Mouse (Mus musculus): ENCODE data around the gene Vwc2. TPM values are rescaled to one million over a fixed set of nuclear protein-coding genes. Genes with fewer than 3 reads are reported as not detected.

Gene Vwc2
- polyA plus RNA-seq, 1 experiment, result 0.27 TPM

- H3ac ChIP-seq (ENCODE audit: control insufficient read depth, insufficient read length, low read depth), result no peak overlapping the region
- TF ChIP-seq CTCF (IDR thresholded peaks at IDR 0.05; ENCODE audit: control insufficient read depth, insufficient read depth, insufficient read length) (no peak), CEBPB (IDR thresholded peaks at IDR 0.05; ENCODE audit: low read depth) (no peak), FOSL1 (IDR thresholded peaks at IDR 0.05; ENCODE audit: insufficient read depth, low read length, poor library complexity, severe bottlenecking) (no peak), MYOD1 (IDR thresholded peaks at IDR 0.05; ENCODE audit: control insufficient read depth, insufficient read length, low read depth) (no peak), USF1 (IDR thresholded peaks at IDR 0.05; ENCODE audit: low read depth) (no peak), MYOG (IDR thresholded peaks at IDR 0.05; ENCODE audit: control insufficient read depth, extremely low read depth, insufficient read length) (no peak), MAX (IDR thresholded peaks at IDR 0.05) (no peak)
- H3K27me3 ChIP-seq (ENCODE audit: control insufficient read depth, insufficient read depth, insufficient read length), result peaks cover 16% of the 10 kb centered on the region
- H3K4me3 ChIP-seq (ENCODE audit: insufficient read depth, poor library complexity, severe bottlenecking), result no peak overlapping the region
- H3K36me3 ChIP-seq (ENCODE audit: control insufficient read depth, insufficient read depth), result no peaks in the 10 kb centered on the region
- no peaks in the 10 kb centered on the region for H3K79me2 ChIP-seq (ENCODE audit: control insufficient read depth, insufficient read depth)
- H3K79me3 ChIP-seq (ENCODE audit: low read depth), result no peaks in the 10 kb centered on the region
Observed at GRCm38 (mm10) chr11:11115648-11116590, 1.9 kb downstream of the Vwc2 start.

GRCm38 (mm10) chr11:11116736-11117135 is 2.7 kb downstream of the Vwc2 start:
- H3K27me3 ChIP-seq (ENCODE audit: control insufficient read depth, insufficient read depth, insufficient read length), result peaks cover 16% of the 10 kb centered on the region
- no peak overlapping the region for H3K4me3 ChIP-seq (ENCODE audit: insufficient read depth, poor library complexity, severe bottlenecking)
- TF ChIP-seq MYOD1 (IDR thresholded peaks at IDR 0.05; ENCODE audit: control insufficient read depth, insufficient read length, low read depth) (no peak), CEBPB (IDR thresholded peaks at IDR 0.05; ENCODE audit: low read depth) (no peak), USF1 (IDR thresholded peaks at IDR 0.05; ENCODE audit: low read depth) (no peak), CTCF (IDR thresholded peaks at IDR 0.05; ENCODE audit: control insufficient read depth, insufficient read depth, insufficient read length) (no peak), FOSL1 (IDR thresholded peaks at IDR 0.05; ENCODE audit: insufficient read depth, low read length, poor library complexity, severe bottlenecking) (no peak), MYOG (IDR thresholded peaks at IDR 0.05; ENCODE audit: control insufficient read depth, extremely low read depth, insufficient read length) (no peak)

DNA sequence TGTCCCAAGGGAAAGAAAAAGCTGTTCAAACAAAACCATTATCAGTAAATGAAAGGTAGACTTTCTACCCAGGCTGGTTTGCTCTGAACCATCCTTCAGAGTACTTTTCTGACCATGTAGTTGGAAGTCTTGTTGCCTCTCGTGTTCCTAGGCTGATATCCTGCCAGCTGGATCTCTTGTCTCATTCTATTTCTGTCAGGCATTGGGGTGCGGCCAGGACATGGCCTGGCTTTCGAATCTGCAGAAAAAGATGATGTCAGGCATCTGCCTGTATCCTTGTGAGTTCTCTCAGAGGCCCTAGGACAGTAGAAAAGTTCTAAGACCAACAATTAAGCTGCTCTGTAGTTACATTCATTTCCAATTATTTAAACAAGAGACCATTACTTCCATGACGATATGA is 8.8 kb downstream of the Vwc2 start:
- H3K79me2 ChIP-seq (ENCODE audit: control insufficient read depth, insufficient read depth), result no peaks in the 10 kb centered on the region
- no peaks in the 10 kb centered on the region for H3K79me3 ChIP-seq (ENCODE audit: low read depth)
- no peak for TF ChIP-seq CEBPB (IDR thresholded peaks at IDR 0.05; ENCODE audit: low read depth)
- TF ChIP-seq MYOD1 (IDR thresholded peaks at IDR 0.05; ENCODE audit: control insufficient read depth, insufficient read length, low read depth), result no peak
- TF ChIP-seq CTCF (IDR thresholded peaks at IDR 0.05; ENCODE audit: control insufficient read depth, insufficient read depth, insufficient read length), result no peak
- TF ChIP-seq MAX (IDR thresholded peaks at IDR 0.05), result no peak
- TF ChIP-seq FOSL1 (IDR thresholded peaks at IDR 0.05; ENCODE audit: insufficient read depth, low read length, poor library complexity, severe bottlenecking), result no peak
- no peak for TF ChIP-seq USF1 (IDR thresholded peaks at IDR 0.05; ENCODE audit: low read depth)
- no peak for TF ChIP-seq MYOG (IDR thresholded peaks at IDR 0.05; ENCODE audit: control insufficient read depth, extremely low read depth, insufficient read length)
- H3K27me3 ChIP-seq (ENCODE audit: control insufficient read depth, insufficient read depth, insufficient read length), result no peaks in the 10 kb centered on the region
- H3K4me3 ChIP-seq (ENCODE audit: insufficient read depth, poor library complexity, severe bottlenecking), result no peak overlapping the region
- H3ac ChIP-seq (ENCODE audit: control insufficient read depth, insufficient read length, low read depth), result no peak overlapping the region
- H3K36me3 ChIP-seq (ENCODE audit: control insufficient read depth, insufficient read depth), result no peaks in the 10 kb centered on the region

More at GRCm38 (mm10) chr11:11116736-11117135, 2.7 kb downstream of the Vwc2 start:
- H3K79me2 ChIP-seq (ENCODE audit: control insufficient read depth, insufficient read depth), result no peaks in the 10 kb centered on the region
- H3ac ChIP-seq (ENCODE audit: control insufficient read depth, insufficient read length, low read depth), result no peak overlapping the region
- no peaks in the 10 kb centered on the region for H3K79me3 ChIP-seq (ENCODE audit: low read depth)
- no peaks in the 10 kb centered on the region for H3K36me3 ChIP-seq (ENCODE audit: control insufficient read depth, insufficient read depth)

DNA sequence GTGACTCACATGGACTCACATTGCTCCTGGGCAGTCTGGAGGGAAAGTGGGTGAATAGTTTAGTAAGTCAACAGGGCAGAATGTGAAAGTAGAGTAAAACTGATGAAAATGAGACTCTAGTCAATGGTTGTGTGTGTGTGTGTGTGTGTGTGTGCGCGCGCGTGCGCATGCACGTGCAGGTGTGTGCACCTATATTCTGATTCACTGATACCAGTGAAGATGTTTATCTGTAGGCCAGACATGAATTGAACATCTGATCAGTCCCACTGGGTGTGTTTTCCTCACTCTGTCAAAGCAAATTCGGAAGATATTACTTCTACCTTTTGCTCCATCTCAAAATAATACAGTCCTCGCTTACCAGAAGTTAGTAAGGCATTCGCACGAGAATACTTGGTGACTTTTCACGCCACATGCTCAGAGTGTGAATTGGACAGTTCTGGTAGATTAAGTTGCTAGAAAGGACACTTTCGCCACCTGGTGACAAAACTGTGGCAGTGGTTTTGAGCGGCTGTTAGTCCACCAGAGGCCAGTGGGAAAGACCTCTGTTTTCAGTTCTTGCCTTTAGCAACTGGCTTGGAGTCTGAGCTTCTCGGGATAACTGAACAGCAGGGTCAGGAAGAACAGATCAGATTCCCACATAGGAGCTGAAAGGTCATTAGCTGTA is 17.5 kb downstream of the Vwc2 start:
- Histone ChIP-seq H3K36me3 (ENCODE audit: control insufficient read depth, insufficient read depth) (no peaks in the 10 kb centered on the region), H3ac (ENCODE audit: control insufficient read depth, insufficient read length, low read depth) (no peak overlapping the region), H3K79me2 (ENCODE audit: control insufficient read depth, insufficient read depth) (no peaks in the 10 kb centered on the region), H3K4me3 (ENCODE audit: insufficient read depth, poor library complexity, severe bottlenecking) (no peak overlapping the region), H3K79me3 (ENCODE audit: low read depth) (no peaks in the 10 kb centered on the region), H3K27me3 (ENCODE audit: control insufficient read depth, insufficient read depth, insufficient read length) (no peaks in the 10 kb centered on the region)
- TF ChIP-seq MAX (IDR thresholded peaks at IDR 0.05) (no peak), CTCF (IDR thresholded peaks at IDR 0.05; ENCODE audit: control insufficient read depth, insufficient read depth, insufficient read length) (peak; percentile 20), MYOD1 (IDR thresholded peaks at IDR 0.05; ENCODE audit: control insufficient read depth, insufficient read length, low read depth) (no peak), CEBPB (IDR thresholded peaks at IDR 0.05; ENCODE audit: low read depth) (no peak)

DNA sequence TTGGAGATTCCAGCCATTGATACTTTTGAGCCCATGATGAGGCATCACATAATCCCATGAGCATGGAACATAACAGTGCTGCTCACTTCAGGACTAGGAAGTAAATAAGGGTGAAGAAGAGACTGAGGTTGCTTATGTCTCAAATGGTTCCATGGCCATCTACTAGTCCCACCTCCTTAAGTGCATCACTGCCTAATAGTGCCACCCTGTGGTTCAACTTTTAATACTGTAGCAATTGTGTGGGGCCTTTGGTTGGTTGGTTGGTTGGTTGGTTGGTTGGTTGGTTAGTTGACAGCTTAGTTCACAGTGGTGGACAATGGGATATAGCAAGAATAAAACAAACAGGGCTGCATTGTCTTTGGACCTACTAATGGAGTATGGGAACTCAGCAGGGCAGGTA is 26.6 kb downstream of the Vwc2 start:
- no peak for TF ChIP-seq CTCF (IDR thresholded peaks at IDR 0.05; ENCODE audit: control insufficient read depth, insufficient read depth, insufficient read length)
- TF ChIP-seq MAX (IDR thresholded peaks at IDR 0.05), result no peak
- Histone ChIP-seq H3K36me3 (ENCODE audit: control insufficient read depth, insufficient read depth) (no peaks in the 10 kb centered on the region), H3K79me3 (ENCODE audit: low read depth) (no peaks in the 10 kb centered on the region)

More for the DNA sequence above, 26.6 kb downstream of the Vwc2 start:
- no peak overlapping the region for H3K4me3 ChIP-seq (ENCODE audit: insufficient read depth, poor library complexity, severe bottlenecking)
- H3K27me3 ChIP-seq (ENCODE audit: control insufficient read depth, insufficient read depth, insufficient read length), result no peaks in the 10 kb centered on the region
- no peak overlapping the region for H3ac ChIP-seq (ENCODE audit: control insufficient read depth, insufficient read length, low read depth)
- no peaks in the 10 kb centered on the region for H3K79me2 ChIP-seq (ENCODE audit: control insufficient read depth, insufficient read depth)

Data from C2C12 (cell line).